8 mouse cellular contexts compared by ENCODE assay signal in the genomic region with DNA sequence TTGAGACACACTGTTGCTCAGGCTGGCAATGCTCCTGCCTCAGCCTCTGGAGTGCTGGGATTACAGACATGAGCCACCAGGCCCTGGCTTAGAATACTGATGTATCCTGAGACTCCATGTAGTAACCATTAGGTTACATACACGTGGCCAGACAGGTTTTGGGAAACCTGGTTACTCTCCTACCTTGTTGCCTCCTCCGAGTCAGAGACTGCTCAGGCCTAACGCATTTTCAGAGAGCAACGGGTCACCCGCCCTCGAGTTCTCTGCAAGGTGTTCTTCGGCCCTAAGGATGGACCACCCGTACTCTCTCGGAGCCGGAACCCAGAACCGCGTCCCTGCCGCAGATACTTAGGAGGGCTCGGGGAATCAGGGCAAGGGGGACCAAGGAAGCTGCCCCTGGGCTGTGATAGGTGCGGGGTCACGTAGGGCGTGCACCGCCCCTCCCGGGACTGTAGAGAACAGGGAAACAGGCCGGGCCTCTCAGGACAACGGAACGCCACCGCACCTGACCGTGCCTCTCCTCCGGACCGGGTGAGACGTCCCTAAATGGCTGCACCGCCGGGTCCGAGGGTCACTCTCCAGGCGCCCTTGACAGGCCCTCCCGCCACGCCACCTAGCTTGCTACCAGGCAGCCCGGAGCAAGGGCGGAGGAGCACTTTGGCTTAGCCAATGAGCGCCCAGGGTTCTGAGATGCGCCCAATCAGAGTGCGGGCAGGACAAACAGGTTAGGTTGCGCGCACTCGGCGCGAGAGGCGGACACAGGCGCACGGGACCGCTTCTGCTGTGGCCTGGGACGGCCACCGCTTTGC. TPM values are rescaled to one million over a fixed set of nuclear protein-coding genes. Genes with fewer than 3 reads are reported as not detected.
DNase-seq lines count a peak whose midpoint lies in the region; ATAC-seq and TF ChIP-seq lines count a peak whose summit lies in the region.

TSS of gene Stard7 (plus strand) at position 728 of the 809 bp plus-strand sequence.

- peak; percentile 98 for ATAC-seq in embryonic facial prominence, embryonic 13.5 days (ENCODE audit: insufficient number of reproducible peaks, insufficient read depth, low FRiP score, low TSS enrichment, low read depth)
- peak; percentile 98 for ATAC-seq in limb, embryonic 12.5 days (ENCODE audit: insufficient number of reproducible peaks, insufficient read depth, low FRiP score, low TSS enrichment, low read depth)
- ATAC-seq in midbrain, embryonic 15.5 days (replicated peaks) = peak; percentile 99

- H3K27me3 ChIP-seq in embryonic facial prominence, embryonic 13.5 days = no peaks in the 10 kb centered on the region
- no peaks in the 10 kb centered on the region for H3K27me3 ChIP-seq in kidney, adult 2 months (replicated peaks; ENCODE audit: control insufficient read depth, insufficient read depth, low read length)
- no peaks in the 10 kb centered on the region for H3K27me3 ChIP-seq in limb, embryonic 12.5 days
- no peaks in the 10 kb centered on the region for H3K27me3 ChIP-seq in midbrain, embryonic 15.5 days (replicated peaks)
- no peaks in the 10 kb centered on the region for H3K27me3 ChIP-seq in spleen, adult 2 months (ENCODE audit: control insufficient read depth, insufficient read depth, low read length)

- peak; percentile 52 for TF ChIP-seq POLR2A in kidney, adult 2 months (IDR thresholded peaks at IDR 0.05; ENCODE audit: low read depth, low read length)
- TF ChIP-seq POLR2A in spleen, adult 2 months (IDR thresholded peaks at IDR 0.05; ENCODE audit: low read depth, low read length) = peak; percentile 65

- H3K4me1 ChIP-seq in embryonic facial prominence, embryonic 13.5 days = peaks cover 10% of the 10 kb centered on the region
- peaks cover 4% of the 10 kb centered on the region; the same call in 1 of the 2 replicates for H3K4me1 ChIP-seq in kidney, adult 2 months (ENCODE audit: control insufficient read depth, insufficient read depth, low read length)
- H3K4me1 ChIP-seq in limb, embryonic 12.5 days (replicated peaks) = peaks cover 7% of the 10 kb centered on the region
- H3K4me1 ChIP-seq in midbrain, embryonic 15.5 days = peaks cover 19% of the 10 kb centered on the region
- peaks cover 8% of the 10 kb centered on the region; the same call in 1 of the 2 replicates for H3K4me1 ChIP-seq in spleen, adult 2 months (ENCODE audit: control insufficient read depth, insufficient read depth, insufficient read length)

- H3K9ac ChIP-seq in embryonic facial prominence, embryonic 13.5 days = peak within 1 kb of the TSS; percentile 90
- peak within 1 kb of the TSS; percentile 93 for H3K9ac ChIP-seq in limb, embryonic 12.5 days (replicated peaks)
- H3K9ac ChIP-seq in midbrain, embryonic 15.5 days = peak within 1 kb of the TSS; percentile 59

- peaks cover 6% of the 10 kb centered on the region for H3K36me3 ChIP-seq in embryonic facial prominence, embryonic 13.5 days
- no peaks in the 10 kb centered on the region for H3K36me3 ChIP-seq in kidney, adult 2 months (ENCODE audit: control insufficient read depth, insufficient read depth, low read length)
- H3K36me3 ChIP-seq in limb, embryonic 12.5 days = peaks cover 6% of the 10 kb centered on the region; the same call in 1 of the 2 replicates
- H3K36me3 ChIP-seq in midbrain, embryonic 15.5 days (replicated peaks) = no peaks in the 10 kb centered on the region
- H3K36me3 ChIP-seq in spleen, adult 2 months (ENCODE audit: control insufficient read depth, insufficient read depth, low read length) = no peaks in the 10 kb centered on the region

- peak; percentile 95 for DNase-seq in 3134 (ENCODE audit: extremely low read depth, insufficient read length, low spot score)
- DNase-seq in adrenal gland, postnatal 36 days = peak; percentile 96 to 98
- peak; percentile 96 to 99 for DNase-seq in heart, adult 18-20 months
- peak; percentile 99 for DNase-seq in kidney, adult 2 months
- DNase-seq in spleen, adult 2 months (ENCODE audit: low read depth in 1 of 2, low spot score in 2 of 2) = peak; percentile 94 to 96

- WGBS in embryonic facial prominence, embryonic 13.5 days = under 1% methylated on average over 49 of the region's 49 CpGs
- under 1% methylated on average over 49 of the region's 49 CpGs for WGBS in kidney, adult 2 months
- under 1% methylated on average over 49 of the region's 49 CpGs for WGBS in limb, embryonic 12.5 days
- 1% methylated on average over 49 of the region's 49 CpGs for WGBS in midbrain, embryonic 15.5 days
- under 1% methylated on average over 49 of the region's 49 CpGs for WGBS in spleen, adult 2 months

- H3K27ac ChIP-seq in embryonic facial prominence, embryonic 13.5 days = peak within 1 kb of the TSS; percentile 92
- H3K27ac ChIP-seq in kidney, adult 2 months (ENCODE audit: insufficient read depth, low read depth, low read length) = peak within 1 kb of the TSS; percentile 95
- H3K27ac ChIP-seq in limb, embryonic 12.5 days = peak within 1 kb of the TSS; percentile 95
- H3K27ac ChIP-seq in midbrain, embryonic 15.5 days = peak within 1 kb of the TSS; percentile 85
- H3K27ac ChIP-seq in spleen, adult 2 months (ENCODE audit: insufficient read depth, low read length) = peak within 1 kb of the TSS; percentile 87

- peak within 1 kb of the TSS; percentile 94 for H3K4me3 ChIP-seq in embryonic facial prominence, embryonic 13.5 days
- H3K4me3 ChIP-seq in kidney, adult 2 months (ENCODE audit: insufficient read depth, low read depth, low read length) = peak within 1 kb of the TSS; percentile 84
- peak within 1 kb of the TSS; percentile 97 for H3K4me3 ChIP-seq in limb, embryonic 12.5 days (replicated peaks)
- peak within 1 kb of the TSS; percentile 62 for H3K4me3 ChIP-seq in midbrain, embryonic 15.5 days
- peak within 1 kb of the TSS; percentile 77 for H3K4me3 ChIP-seq in spleen, adult 2 months (ENCODE audit: extremely low read depth, insufficient read depth, insufficient read length)

- TF ChIP-seq CTCF in kidney, adult 2 months (conservative IDR thresholded peaks at IDR 0.05; ENCODE audit: insufficient read depth, insufficient read length, low read depth, low read length) = peak; percentile 6; the same call in 1 of the 2 replicates
- TF ChIP-seq CTCF in spleen, adult 2 months (IDR thresholded peaks at IDR 0.05; ENCODE audit: extremely low read depth, insufficient read depth, insufficient read length, insufficient replicate concordance) = no peak

- H3K4me2 ChIP-seq in embryonic facial prominence, embryonic 13.5 days = peak within 1 kb of the TSS; percentile 69
- peak within 1 kb of the TSS; percentile 82 for H3K4me2 ChIP-seq in limb, embryonic 12.5 days
- peak within 1 kb of the TSS; percentile 85 for H3K4me2 ChIP-seq in midbrain, embryonic 15.5 days

- no peaks in the 10 kb centered on the region for H3K9me3 ChIP-seq in embryonic facial prominence, embryonic 13.5 days
- H3K9me3 ChIP-seq in limb, embryonic 12.5 days = no peaks in the 10 kb centered on the region
- no peaks in the 10 kb centered on the region for H3K9me3 ChIP-seq in midbrain, embryonic 15.5 days

RNA-seq across cellular contexts. Expression of gene Stard7, which starts in this region (rescaled TPM):
- 100 to 1,000 TPM; 104 to 112 TPM for total RNA-seq in adrenal gland, postnatal 36 days (2021)
- 67.0 and 69.1 TPM in 2 replicates for polyA plus RNA-seq in embryonic facial prominence, embryonic 13.5 days (2015; fragmentation: Nextera tagmentation; extraction: Ambion mirVana)
- 100 to 1,000 TPM; 157 to 176 TPM for total RNA-seq in heart, adult 18-20 months (2021)
- polyA plus RNA-seq in kidney, adult 2 months (2012; rRNA removed) = 57.2 and 62.2 TPM in 2 replicates
- polyA plus RNA-seq in limb, embryonic 12.5 days (2016; fragmentation: Nextera tagmentation; extraction: Ambion mirVana) = 86.5 and 89.6 TPM in 2 replicates
- 90.8 and 94.4 TPM in 2 replicates for polyA plus RNA-seq in midbrain, embryonic 15.5 days (2015; fragmentation: Nextera tagmentation; extraction: Ambion mirVana)
- polyA plus RNA-seq in spleen, adult 2 months (2012; rRNA removed) = 22.2 and 33.5 TPM in 2 replicates

Comparison
In these comparisons a context has a peak if more than half of its experiments do, and no peak if none do; other contexts are left out.
1. Peak in every context shown above with its lines: DNase-seq, ATAC-seq, H3K4me3 ChIP-seq and H3K27ac ChIP-seq.